Mouse (Mus musculus) right cerebral cortex, postnatal 14 days (tissue): ENCODE results near the gene Bcl9.
A peak's percentile ranks its signal among the peaks of the same experiment; 100 is the strongest.

ENCODE experiments used
- DNase-seq: peaks from one replicate; pipeline ENCODE4 v3.0.0; 2022

Bcl9 gene

DNA sequence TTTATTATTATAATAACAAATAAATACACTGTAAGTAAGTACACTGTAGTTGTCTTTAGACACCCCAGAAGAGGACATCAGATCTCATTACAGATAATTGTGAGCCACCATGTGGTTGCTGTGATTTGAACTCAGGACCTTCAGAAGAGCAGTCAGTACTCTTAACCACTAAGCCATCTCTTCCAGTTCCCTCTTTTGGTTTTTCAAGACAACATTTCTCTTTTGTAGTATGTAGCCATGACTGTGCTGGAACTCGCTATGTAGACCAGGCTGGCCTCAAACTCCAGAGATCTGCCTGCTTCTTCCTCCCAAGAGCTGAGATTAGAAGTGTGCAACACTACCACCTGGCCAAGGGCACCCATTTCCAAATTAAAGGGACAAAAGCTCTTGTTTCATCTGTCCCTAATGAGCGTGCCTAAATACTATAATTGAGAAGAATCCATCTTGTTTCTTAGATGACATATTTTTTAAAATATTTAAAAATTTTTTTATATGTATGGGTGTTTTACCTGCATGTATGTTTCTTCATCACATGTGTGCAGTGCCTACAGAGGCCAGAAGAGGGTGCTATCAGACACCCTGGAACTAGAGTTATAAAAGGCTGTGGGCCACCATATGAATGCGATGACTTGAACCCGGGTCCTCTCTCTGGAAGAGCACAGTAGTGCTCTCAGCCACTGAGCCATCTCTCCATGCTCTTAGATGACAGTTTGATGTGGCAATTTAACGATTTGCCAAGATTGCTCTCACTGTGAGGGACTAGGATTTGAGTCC lies 66.9 kb downstream of the Bcl9 start:
- DNase-seq, result no peak

DNA sequence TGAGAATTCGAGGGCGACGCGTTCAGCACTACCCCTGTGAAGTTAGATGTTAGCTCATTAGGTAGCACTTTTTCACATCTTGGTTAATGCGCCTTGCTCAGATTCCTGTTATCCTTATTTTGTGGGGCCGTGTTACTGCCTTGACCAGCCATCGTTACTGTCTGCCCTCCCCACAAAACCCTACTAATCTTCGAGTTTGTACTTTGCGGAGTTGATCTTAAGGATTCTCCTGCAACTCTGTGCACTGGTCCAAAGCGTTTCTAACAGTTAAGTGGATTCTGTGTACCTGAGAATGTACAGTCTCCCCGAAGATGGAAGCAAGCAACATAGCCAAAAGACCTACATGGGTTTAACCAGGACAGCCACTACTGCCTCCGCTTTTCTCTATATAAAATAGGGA lies 69.3 kb downstream of the Bcl9 start:
- DNase-seq, result no peak

DNA sequence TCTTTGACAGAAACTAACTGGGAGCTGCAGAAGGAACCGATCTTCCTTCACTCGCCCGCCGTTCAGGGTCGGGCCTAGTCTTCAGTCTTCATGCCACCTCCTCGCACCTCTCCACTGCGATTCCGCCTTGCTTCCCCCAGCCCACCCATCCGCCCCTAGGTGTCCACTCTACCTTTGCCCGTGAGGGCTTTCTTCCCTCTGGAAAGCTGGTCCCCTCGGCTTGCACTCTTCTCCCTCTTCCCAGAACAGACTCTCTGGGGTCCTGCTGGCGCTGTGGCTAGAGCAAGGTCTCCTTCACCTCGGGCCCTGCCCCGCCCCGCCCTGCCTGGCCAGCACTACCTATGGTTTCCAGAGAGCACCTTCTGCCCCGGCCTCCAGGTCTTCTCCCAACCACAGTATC lies 69.7 kb downstream of the Bcl9 start:
- DNase-seq, result no peak

DNA sequence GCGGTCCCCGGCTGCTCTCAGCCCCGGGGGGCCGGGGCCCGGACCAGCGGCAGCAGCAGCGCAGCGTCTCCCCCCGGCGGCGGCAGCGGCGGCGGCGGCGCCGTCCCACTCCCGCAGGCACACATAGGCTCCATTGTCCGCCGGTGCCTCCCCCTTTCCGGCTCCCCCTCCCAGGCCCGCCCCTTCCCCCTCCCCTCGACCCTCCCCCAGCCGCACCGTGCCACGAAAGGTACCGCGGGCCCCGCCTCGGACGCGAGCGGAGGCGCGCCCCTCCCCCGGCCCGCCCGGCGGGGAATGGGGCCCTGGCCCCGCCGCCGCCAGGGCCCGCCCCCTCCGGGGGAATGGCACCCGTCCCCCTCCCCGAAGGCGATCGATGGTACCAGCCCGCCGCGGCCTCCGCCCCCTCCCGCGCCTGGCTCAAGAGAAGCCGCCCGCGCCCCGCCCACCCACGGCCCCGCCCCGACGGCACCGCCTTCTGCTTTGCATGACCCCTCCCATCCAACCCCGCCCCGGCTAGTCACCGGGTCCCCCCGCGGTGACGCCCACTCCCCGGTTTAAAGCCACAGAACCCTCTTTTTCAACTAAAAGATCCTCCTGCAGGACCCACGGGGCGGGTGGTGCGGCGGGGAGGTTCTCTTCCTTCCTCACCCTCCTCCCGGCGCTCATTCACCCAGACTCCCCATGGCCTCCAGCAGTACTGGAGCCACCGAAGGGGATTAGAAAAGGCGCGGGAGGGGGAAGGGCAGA lies 70.3 kb downstream of the Bcl9 start:
- peak; percentile 94 for DNase-seq

DNA sequence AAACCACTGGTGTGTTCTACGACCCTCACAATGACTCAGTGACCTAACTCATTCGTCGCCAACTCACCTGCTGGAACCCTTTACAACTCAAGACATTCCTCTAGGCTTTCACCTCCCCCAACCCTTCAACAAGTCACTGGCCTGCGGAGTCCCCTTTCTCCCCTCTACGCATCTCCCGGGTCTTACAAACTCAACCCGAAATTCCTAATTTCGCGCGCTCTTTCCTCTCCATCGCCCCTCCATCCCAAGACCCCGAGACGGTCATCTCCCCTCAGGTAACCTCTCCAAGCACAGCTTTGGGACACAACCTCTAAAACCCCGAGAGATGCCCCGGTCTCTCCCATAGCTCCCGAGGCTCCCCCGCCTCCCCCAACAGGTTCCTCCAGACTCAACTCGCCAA lies 71.0 kb downstream of the Bcl9 start:
- DNase-seq, result no peak

DNA sequence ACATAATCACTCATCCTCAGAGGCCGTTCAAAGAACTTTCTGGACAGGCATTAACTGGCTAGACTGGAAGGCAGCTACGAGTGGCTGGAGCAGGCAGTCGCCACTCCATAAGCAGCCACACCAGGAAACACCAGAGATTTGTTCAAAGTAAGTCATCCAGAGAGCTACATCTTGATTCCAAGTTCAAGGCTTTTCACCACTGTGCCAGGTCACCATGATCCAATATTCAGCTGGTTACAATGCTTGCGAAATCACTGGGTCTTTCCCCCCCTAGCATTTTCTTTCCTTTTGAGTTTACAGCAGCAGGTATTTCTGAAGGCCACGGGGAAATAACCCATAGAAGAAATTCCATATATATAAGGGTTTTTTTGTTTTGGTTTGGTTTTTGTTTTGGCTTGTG lies 72.5 kb downstream of the Bcl9 start:
- DNase-seq, result no peak

GRCm38 (mm10) chr3:97223261-97223660 lies 74.5 kb downstream of the Bcl9 start:
- DNase-seq, result no peak

GRCm38 (mm10) chr3:97215526-97215925 lies 82.2 kb downstream of the Bcl9 start:
- DNase-seq, result no peak

- DNase-seq, result no peak
These were observed 83.3 kb downstream of the Bcl9 start for GRCm38 (mm10) chr3:97214439-97214838.

- no peak for DNase-seq
These were observed 83.8 kb downstream of the Bcl9 start for GRCm38 (mm10) chr3:97213871-97214270.

DNA sequence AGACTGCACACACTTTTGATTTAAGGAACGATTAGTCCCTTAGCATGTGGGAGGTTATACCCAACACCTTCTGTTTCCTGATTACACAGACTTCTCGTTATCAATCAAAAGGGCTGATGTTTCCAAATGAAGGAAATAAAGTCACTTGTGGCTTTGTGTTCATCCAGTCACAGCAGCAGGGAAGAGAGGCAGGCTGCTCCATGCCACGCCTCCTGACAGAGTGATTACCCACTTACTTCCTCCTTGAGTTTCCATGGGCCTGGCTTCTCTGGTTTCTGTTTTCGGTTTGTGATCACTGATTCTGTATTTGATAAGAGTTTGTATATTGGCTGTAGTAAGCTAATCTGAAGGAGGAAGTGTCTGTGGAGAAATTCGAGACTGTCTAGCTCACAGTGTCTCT lies 86.5 kb downstream of the Bcl9 start:
- DNase-seq, result no peak

DNA sequence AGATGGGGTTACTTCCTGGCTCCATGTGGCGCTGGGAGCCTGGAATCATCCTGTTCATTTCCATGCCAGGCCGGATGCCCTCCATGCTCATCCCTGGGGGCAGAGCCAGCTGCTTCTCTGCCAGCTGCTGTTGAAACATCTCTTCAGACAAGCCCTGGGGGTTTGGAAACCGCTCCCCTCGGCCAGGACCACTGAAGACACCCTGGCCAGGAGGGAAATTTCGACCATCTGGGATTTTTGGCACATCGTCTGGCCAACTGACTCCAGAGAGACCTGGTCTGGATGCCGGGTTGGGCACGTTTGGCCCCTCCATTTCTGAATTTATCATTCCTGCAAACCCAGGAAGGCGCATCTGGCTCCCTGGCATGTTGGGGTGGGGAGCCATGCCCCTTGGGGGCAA lies 88.4 kb downstream of the Bcl9 start:
- DNase-seq, result no peak

DNA sequence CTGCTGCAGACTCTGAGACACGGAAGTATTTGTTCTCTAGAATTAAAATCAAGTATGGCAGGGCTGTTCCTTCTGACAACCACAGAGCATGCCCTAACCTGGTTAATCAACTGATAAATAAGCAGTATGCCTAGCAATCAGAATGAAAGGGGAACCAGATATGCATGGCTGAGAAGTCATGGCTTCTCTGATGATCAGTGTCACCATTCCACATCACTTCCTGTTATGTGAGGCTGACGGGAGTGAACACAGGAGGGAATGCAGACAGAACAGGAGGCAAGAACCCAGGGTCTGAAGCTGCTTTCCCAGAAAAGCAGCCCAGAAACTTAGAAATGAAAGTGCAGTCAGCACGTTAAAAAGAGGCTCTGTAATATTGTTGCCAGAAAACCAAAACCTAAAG lies 91.2 kb downstream of the Bcl9 start:
- DNase-seq, result no peak

DNA sequence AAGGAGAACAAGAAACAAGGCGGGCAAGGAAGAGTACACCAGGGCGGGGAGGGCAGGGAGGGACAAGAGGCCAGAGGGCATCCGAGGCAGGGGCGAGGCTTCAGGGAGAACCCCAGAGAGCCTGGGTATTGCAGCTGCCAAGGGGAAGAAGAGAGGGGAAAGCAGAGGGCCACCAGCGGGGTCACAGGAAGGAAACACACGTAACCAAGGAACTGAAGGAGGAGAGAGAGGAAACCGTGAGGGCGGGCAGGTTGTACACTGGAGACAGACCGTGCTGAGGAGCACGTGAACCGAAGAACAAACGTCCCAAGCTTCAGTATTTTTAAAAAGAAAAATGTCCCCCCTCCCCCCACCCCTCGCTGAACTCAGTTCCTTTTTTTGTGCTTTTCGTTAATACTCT lies 93.8 kb downstream of the Bcl9 start:
- DNase-seq, result no peak

- DNase-seq, result peak; percentile 34
These were observed 95.8 kb downstream of the Bcl9 start for GRCm38 (mm10) chr3:97201943-97202342.

DNA sequence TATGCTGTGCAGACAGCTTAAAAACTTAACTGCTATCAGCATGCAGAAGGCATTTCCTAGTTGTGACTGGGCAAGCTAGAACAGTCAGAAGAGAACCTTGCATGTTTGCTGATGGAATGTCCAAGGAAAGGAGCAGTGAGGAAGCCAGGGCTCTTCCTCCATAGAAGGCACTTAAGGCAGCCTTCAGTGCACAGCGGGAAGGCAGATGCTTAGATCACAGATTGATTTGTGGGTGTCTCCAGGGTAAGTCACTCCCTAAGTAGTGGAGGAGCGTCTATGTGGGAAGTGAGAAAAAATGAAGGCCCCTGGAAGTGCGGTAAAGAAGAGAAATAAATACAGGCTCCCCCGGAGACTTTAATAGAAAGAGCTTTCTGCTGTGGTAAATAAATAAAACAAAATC lies 98.5 kb downstream of the Bcl9 start:
- DNase-seq, result no peak

DNA sequence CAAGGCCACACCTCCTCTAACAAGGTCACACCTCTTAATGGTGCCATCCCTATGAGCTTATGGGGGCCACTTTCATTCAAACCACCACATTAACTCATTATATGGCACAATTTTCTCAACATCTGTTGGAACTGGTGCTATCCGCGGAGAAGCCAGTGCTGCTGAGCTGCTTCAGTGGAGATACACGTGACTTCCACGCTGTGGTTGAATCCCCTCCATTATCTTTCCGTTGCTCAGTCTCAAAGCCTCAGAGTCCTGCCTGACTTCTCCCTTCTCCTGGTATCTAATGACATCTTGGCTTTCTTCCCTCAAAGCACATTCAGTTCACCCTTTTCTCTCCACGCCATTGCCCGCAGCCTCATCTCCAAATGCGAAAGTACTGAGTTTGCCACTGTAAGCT lies 101.1 kb downstream of the Bcl9 start:
- DNase-seq, result no peak

DNA sequence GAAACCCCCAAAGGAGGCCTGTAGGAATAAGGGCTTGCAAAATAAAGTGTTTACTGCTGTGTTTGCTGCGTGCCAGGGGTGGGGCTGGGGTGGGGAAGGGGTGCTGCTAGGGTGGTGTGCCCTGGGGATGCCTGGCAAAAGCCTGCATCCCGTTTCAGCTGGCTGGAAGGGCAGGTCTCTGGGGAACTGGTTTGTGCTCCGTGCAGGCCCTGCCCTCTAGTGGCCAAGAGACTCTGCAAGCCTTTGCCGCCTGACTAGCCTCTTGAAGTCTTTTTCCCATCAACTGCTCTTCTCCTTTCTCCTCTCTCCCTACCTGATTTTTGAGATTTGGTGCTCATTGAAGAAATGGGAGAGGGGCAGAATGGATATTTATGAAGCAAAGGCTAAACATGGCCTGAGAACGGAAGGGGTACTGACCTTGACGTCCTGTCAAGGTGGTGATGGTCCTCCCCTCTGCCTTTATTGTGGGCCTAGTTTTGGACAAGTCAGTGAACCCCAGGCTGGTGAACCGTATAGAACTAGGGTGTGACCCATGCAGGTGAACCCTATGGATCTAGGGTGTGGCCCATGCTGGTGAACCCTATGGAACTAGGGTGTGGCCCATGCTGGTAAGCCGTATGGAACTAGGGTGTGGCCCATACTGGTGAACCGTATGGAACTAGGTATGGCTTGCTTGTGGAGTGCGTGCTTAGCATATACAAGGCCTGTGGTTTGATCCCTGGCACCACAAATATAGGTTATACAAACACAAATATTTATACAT lies 112.4 kb downstream of the Bcl9 start:
- DNase-seq, result peak; percentile 73

DNA sequence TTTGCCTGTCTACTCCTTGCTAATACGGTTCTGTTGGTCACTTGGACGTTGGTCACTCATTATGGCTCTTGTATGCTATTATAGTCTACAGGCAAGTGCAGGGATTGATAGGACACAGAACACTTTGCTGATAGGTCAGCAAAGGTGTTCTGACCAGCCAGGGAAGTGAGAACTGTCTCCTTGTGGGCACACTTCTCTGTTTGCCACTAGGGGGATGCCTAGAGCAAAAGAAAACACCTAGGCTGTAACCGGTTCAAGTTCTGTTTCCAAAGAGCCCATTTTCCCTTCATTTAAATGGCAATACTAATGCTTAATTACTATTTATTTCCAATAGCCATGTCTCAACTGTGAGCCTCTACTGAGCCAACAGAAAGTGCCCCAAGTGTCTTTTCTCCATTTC lies 113.9 kb downstream of the Bcl9 start:
- no peak for DNase-seq

DNA sequence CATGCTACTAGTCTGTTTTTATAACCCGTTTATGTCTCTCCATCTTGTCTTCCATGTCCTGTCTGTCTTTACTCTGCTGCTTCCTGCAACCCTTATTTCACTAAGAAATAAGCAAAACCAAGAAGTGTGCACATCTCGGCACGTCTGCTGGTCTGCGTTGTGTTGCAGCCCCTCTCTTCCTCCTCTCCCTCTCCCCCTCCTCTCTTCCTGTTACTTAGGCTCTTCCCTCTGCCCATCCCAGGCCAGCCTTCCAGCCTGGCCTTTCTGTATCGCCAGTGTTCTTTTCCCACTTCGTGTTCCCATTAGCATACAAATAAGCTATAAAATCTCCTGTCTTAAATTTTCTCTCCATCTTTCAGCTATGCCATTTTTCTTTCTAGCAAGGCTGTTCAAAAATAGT lies 117.2 kb downstream of the Bcl9 start:
- DNase-seq, result no peak

GRCm38 (mm10) chr3:97178885-97179284 lies 118.8 kb downstream of the Bcl9 start:
- no peak for DNase-seq

DNA sequence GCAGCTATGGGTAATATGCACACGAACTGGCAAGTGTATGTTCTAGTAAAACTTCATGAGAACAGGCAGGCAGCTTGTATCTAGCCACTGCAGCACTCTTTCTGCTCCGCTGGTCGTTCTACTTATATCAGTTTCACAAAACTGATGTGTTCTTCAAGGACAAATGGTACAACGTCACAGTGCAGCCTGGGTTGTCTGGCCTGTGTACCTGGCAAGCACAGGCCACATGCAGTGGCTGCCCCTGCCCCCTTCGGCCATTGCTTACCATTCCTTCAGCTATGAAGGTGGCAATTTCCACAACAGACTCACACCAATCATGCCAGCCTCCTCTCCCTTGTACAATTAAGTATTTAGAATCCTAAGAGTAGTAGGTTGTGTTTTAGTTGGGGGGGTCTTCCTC lies 125.1 kb downstream of the Bcl9 start:
- no peak for DNase-seq

DNA sequence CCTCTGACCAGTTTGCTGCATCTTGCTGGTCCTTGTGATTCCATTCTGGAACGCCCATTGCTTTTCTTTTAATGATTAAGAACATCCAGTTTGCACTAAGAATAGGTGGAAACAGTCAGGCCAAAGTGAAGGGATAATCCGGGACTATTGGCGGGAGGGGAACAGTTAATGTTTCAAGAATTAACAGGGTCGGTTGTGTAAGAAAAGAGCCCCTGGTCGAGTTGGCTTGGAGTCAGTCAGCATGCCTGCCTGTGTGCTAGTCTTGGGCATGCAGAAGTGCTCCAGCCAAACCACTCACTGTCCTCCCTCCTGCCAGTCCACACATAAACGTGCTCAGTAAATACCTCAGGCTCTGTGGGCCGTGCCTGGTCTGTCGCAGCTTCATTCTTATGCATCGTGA lies 125.5 kb downstream of the Bcl9 start:
- no peak for DNase-seq

DNA sequence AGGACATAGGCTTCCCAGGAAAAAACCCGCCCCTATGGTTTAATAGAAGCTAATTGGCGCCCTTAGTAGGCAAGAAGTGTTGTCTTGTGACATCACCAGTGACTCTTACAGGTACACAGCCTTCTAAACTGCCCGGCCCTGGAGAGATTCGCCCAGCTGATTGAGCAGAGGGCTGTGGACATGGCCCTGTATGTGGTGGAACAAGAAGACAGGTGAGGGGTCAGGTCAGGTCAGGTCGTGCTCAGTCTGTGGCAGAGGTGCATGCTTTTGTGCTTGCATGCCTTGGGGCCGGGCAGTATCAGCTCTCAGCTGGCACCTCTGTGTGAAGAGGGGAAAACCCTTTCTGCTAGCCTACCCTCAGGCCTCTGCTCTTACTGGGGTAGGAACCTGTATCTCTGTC lies 126.2 kb downstream of the Bcl9 start:
- no peak for DNase-seq
